Mouse (Mus musculus) frontal cortex, postnatal 10 days (tissue): ENCODE measurements around the gene Frmd4a.

Experiments
- DNase-seq, 2 experiments: peaks; one replicate each; pipeline ENCODE4 v3.0.0; 2022; ENCODE audit warnings: low spot score in 2 of 2, mixed read lengths in 1 of 2

Frmd4a gene

DNA sequence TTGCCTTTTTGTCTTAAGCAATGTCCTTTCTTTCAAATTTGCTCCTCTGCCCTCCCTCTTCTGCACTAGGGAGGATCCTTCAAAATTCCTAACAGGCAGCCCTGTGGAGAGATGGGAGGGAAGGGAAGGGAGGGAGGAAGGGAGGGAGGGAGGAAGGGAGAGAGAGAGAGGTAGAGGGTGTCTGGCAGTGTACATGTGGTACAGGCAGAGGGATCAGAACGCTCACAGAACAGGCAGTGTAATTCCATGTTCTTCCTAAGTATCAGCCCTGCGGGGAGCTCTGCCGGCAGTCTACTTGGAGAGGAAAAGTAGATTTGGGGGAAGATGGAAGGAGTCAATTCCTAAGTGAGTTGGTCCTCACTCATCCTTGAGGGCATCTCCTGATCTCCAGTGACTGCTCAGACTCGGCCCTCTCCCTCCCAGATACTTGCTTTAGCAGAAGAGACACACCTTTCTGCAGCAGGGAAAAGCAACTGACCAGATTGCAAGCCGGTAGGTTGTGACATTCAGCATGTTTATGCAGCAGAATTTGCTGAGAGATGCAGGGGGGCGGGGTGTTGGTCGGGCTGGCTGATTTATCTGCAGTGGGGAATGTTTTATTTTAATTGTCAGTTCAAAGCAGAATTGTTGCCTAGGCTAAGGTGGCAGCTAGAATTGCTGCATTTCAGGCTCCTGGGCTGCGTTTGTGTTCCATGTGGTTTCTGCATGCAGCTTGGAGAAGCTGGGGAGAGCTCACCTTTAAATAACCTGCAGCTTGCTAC is at the start of gene Frmd4a:
Gene Frmd4a, plus strand, starts transcription at position 190 of the 761 bp plus-strand sequence.
- peak in 1 of 2 experiments; percentile 22 for DNase-seq

DNA sequence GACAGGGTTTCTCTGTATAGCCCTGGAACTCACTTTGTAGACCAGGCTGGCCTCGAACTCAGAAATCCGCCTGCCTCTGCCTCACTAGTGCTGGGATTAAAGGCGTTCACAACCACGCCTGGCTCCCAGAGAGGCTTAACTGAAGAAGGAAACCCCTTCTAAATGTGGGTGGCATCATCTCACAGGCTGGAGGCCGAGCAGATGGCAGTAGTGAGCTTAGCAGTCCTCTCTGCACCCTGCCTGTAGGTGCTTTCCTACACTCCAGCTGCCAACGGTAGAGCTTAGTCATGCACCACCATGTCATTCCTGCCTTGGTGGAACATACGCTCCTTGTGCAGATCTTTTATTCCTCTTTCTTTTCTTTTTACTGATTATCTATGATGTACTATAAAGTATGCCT is 28.6 kb upstream of the Frmd4a start:
- DNase-seq, result no peak

DNA sequence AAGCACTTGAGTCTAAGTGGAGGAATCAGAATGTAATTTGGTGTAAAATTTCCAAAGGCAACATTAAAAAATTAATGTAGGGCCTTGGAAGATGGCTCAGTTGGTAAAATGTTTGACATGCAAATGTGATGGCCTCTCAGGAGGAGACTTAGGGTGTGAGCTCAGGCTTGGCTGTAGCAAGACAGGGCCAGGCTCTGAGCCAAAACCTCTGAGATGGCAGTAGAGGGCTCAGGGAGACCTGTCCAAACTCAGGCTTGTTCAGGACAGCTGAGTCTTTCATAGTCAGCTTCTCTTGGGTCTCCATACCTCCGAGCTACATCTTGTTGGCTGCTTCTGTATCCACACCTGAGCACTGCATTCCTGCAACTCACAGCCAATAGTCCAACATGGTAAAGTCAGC is 27.1 kb upstream of the Frmd4a start:
- no peak for DNase-seq

DNA sequence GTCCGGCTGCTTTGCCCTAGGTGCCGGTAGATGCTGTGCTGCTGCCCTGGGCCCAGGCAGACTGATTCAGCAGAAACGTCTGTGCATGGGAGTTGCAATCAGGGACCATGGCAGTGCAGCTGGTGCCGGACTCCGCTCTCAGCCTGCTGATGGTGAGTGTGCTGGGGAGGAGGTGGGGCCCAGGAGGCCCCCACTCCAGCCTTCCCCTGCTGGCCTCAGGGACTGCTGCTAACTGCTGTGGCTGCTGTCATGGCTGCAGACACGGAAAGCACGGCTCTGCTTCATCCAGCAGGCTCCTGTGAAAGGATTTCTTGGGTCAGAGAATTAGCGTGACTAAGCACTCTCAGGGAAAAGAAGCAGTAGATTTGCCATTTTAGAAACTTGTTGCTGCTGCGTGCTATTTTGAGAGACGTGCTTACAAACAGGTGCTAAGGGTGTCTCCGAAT is 937 bp downstream of the Frmd4a start:
- peak; percentile 39 to 44 for DNase-seq

DNA sequence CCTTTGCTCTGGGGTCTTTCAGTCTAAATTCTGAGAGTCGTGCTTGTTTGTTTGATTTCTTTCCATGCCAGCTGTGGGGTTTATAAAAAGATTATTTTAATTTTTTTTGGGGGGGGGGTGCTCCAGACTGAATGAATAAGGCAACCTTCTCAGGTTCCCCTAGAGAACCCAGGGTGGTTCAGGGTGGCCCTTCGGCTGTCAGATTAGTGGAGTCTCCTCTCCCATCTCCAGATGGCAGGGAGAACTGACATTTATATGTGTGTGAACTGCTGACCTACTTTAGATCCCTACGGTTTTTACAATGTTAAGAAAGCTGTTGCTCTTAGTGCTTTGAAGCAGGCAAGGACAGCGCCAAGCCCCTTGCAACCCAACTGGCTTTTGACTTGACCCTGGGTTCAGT is 1.4 kb downstream of the Frmd4a start:
- DNase-seq, result no peak

DNA sequence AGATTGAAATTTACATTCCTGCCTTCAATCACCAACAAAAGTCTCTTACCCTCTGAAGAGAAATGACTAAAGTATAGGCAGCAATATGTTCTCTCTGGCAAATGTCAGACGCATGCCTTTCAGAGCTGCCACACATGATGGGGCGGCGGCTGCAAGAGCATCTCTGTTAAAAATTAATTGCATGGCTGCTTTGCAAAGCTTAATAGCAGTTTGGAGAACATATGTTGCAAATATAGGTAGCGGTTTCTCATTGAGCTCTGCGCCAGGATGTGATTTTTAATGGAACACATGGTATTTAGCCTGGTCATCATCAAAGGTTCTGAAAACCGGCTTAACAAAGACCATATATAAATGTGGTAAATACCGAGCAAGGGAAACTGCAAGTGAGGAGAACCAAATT is 7.4 kb downstream of the Frmd4a start:
- DNase-seq, result no peak

DNA sequence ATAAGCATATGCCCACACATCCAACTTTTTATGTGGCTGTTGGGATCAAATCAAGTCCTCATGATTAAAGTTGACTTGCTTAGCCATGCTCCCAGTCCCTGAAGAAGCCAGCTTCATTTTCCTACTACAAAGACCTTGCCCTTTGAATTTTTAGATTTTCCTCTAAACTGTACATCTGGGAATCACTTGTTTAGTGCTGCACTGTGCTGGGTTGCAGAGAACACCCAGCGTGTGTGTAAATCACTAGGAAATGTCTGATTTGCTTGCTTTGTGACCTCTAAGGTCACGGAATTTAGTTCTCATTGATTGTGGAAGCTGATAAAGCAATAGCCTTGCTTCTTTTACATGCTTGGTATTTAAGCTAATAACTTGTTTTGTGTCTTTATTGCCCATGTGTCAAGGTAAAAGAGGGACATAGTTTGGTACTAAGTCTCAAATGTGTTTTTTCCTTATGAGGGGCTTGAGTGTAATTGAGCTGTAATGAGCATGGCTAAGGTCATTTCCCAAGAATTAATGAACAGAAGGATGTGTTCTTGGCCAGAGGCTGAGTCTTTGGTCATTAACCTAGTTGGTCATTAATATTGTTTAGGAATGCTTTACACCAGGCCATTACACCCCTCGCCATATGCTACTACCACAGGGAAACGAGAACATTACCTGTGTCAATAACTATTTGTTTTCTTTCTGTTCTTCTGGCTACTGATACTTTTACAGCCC is 11.7 kb downstream of the Frmd4a start:
- no peak for DNase-seq

DNA sequence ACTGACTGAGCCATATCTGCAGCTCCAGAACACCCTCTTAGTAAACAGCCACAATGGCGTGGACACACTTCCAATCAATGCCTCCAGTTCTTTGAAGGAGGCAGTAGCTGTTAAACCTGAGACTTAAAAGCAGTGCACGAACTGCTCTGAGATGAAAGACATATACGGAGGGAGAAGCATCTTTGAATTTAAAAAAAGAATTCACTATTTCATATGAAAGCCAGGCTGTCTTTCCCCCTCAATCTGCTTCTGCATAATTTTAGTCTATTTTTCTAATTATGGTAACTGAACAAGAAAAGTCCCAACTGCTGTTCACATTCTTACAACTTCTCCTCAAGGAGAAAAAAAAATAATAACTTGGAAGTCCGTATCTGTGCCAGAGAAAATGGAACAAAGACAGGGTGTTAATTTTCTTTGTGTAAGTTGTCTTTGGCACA is 18.7 kb downstream of the Frmd4a start:
- peak; percentile 11 to 16 for DNase-seq

DNA sequence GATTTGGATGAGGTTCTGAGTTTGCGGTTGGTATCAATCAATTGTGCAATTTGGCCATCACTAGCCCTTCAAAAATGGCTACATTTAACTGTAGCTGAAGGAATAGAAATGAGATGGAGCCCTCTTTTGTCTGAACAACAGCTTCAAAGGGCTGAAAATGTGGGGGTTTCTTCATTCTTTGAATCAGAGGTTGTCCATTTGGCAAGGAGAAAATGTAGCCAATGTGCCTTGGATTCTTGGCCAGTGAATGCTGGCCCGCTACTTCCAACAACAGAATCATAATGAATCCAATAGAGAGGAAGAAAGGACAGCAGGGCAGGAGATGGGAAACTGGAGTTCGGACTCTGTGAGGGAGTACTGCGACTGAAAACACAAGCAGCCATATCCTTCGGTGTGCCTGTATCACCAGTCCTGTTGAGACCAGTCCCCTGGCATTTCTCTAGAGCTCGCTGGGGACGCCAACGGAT is 19.2 kb downstream of the Frmd4a start:
- DNase-seq, result peak; percentile 22 to 31

DNA sequence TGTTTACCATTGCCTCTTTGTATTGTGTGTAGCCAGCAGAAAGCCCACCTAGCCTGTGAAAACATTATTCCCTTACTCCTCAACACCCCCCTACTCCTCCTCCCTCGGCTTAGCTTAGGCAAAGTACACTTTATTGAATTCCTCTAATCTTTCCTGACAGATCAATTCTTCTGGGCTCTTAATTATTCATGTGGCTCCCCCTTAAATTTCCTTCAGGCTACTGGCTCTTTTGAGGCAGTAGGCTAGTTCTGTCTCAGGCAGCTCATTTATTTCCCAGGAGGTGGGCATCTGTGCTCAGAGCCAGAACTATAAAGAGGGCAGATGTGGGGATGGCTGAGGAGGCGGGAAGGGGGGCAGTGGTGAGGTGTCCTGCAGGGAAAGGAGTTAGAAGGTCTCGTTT is 24.5 kb downstream of the Frmd4a start:
- no peak for DNase-seq

DNA sequence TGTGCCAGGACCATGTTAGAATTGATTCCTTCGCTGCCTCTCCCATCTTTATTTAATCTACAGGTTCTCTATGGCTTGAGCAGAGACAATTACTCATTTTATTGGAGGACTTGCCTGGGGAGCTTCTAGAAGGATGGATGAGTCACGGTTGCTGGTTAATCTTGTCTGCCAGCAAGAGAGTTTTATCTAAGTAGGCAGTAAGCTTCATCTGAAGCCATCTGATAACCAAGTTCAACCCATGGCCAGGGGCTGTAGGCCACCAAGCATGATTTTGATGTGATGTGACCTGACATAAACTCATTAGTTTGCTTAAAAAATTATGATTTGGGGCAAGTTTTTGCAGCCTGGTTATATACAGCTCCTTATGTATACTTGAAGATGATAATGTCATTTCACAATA is 38.0 kb downstream of the Frmd4a start:
- DNase-seq, result no peak

DNA sequence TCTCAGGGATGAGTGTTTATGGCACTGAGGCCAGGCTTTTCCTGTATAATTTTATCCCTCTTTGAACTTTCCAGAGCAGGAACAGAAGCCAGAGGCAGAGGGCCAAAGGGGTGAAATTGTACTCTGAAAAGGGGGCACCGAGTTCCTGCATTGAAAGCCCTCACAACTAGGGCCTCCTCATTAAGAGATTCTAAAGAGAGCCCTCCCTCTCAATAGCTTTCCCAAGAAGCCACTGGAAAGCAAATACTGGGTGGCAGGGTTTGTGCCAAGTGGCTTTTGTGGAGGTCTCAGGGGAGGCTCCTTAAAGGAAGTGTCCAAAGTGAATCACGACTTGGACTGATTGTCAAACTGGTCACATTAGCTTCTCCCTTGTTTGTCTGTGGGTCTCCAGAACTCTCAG is 43.2 kb downstream of the Frmd4a start:
- peak; percentile 27 to 41 for DNase-seq

DNA sequence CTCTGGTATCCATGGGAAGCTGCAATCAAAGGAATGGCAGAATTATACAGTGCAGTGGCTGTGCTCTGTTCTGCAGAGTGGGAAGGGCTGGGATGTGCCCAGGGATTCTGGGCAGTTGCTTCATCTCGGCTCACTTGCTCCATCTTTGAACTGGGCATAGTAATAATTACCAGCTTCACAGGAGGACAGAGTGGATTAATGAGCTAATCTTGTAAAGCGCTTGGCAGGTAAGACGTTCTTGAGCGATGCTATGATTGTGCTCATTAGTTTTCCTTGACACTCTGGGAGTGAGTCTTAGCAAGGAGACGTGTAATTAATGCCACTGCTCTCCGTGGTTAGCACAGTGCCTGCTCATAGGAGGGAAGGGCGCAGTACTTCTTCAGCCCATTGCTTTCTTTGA is 54.3 kb downstream of the Frmd4a start:
- DNase-seq, result no peak

DNA sequence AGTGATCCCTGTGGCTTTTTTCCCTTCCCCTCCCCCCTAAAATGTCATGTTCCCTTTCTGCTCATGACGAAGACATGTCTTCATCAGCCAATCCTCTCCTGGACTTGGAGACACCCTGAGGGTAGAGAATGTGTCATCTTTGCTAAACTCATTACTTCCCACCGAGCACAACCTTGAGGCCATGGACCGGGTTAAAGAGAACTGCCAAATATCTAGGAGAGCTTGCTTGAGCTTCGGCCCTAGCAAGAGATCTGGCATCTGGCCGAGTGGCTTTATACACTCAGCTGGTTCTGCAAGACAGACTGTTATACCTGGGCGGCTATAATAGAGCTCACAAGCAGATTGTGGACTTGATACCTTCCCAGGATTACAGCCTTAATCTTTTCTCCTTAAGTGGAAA is 66.4 kb downstream of the Frmd4a start:
- DNase-seq, result no peak

DNA sequence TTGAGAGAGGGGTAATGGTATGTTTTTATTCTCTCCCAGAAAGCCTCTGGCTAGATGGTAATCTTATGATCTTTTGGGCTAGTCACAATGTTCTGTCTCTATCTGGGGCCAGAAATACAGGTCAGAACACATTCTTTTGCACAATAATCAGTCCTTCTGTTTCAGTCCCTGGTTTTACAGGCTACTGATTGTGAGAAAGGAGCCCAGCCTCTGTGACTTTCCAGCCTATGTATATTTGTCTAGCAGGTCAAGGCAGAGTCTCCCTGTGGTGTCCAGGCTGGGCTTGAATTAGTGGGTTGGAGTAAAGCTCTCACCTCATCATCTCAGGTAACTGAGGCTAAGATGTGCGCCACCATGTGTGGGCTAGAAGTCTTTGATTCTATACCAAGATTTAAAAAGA is 80.1 kb downstream of the Frmd4a start:
- DNase-seq, result no peak

DNA sequence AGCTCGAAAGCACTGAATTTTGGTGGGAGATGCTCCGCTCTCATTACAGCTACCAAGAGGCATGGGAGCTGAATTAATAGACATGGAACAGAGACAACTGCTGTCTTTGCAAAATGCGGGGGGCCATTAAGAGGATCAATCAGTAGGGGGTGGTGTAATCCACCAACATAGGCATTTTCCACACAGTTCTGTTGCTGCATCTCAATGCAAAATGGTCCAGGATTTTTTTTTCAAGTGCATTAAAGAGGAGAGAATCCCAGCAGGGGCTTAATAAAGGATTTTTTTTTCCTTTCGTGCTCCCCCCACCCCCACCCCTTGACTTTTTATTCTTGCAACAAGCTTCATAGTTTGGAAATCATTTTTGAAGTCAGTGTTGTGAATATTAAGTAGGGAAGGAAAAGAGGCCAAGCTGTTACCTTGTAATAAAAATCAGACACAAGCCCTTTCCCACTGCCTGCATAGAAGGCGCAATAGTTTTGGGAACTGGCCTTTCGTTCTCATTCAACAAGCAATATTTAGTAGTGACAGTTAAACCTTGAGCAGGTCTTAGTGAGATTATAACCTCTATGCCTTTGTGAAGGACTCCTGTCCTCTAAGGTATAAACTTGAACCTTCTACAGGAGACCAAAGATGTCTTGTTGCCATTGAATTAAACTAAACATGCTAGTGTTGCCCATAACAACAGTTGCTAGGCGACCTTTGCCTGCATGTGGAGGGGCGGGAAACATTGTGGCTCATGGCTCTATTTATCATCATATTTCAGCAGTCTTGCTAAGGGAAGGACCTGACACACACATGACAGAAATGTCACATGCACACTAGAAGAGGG is 81.6 kb downstream of the Frmd4a start:
- DNase-seq, result peak; percentile 25 to 47

DNA sequence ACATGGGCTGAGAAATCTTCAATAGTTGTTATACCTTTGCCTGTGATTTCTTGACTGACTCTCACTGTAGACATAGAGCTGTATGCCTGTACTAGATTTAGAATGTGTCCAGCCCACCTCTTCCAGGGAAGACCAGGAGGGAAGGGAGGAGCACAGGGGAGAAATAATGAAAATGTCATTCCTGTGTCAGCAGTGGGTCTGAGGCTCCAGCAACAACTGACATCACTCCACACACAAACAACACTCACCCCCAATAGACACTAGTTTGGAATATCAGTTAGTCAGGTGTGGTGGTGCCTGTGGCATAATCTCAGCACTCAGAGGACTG is 82.2 kb downstream of the Frmd4a start:
- DNase-seq, result no peak

DNA sequence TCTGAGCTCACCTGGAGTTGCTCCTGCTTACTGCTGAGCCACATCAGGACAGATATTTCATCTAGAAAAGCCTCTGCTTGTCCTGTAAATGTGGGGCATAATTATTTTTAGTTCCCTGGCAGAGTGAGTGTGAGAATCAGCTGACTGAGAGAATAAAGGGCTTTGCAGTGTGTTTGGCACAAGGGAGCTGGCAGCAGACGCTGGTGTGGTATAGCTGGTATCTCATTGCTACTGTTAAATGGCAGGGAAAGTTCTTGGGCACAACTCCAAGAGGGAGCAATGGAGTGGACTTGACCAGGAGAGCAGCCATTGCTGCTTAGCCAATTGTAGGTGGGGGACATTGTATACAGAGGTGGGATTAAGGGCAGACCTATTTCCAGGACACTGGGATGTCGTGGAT is 83.9 kb downstream of the Frmd4a start:
- DNase-seq, result peak; percentile 16 to 28

DNA sequence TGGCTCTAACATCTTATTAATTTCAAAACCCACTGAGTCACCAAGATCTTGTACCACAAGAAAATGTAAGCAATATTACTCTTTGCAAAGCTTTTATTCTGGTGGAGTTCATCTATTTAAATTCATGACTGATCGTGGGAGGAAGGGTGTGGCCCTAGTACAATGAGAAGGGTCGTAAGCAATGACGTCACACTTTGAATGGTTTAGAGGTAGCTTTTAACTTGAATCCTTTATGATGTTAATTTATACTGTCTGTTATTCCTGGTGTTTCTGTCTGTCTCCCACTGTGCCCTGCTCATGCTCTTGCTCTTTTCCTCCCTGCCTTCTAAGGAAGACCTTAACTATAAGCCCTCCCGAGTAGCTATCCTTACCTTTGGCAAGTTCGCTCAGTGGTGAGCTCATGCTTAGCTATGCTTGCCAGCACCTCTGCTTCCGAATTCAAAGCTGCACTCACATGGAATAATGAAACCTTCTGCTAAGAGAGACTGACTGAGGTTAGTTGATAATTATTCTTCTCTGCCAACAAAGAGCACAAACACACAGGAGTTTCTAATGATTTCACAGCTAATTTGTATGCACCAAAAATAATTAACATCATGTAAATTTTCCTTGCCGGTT is 95.9 kb downstream of the Frmd4a start:
- DNase-seq, result no peak

DNA sequence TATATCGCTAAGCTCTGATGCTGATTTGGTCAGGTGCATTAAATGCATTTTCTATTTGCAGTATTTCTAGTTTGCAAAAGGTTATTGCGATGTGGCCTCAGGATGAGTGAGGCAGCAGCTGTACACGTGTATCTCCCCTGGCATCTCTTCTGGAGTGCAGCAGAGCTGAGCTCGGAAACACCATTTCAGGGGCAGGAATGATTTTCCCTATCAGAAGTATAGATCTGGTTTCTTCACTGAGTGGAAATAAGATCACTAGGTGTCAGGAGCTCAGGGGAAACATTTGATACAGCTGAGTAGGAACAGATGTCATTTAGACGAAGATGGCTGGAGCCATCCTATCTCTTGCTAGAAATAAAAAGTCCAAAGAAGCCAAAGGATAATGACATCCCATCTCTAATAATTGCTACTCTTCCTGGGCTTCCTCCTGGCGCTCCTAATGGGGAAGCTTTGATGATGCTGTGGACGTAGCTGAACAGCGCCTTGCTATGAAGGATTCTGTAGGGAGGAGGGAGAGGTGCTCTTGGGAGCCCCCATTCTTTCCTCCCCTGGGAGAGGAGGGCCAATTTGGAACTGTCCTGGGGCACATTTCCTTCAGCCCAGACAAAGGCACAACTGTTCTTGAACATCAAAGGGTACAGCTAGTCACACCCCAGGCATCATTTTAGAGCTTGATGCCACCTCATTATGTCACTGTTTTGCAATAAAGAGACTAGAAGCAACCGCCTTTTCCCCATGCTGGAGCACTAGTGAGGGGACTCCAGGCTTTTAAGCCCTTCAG is 102.4 kb downstream of the Frmd4a start:
- DNase-seq, result no peak

DNA sequence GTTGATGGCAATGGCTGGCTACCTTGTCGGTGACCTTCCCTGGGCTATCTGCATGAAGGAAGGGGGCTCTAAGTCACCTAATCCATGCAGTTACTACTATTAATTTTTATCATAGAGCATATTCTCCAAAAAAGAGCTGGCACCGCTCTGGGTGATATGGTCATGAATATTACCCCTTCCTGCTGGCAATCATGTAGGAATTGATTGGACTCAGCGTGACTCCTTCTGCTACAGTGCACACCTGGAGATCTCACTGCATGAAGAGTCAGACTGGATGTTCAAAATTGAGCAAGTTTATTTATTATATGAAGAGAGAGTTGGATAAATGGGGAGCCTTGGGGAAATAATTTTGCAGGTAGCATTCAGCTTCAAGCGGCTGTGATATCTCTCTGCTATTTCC is 113.7 kb downstream of the Frmd4a start:
- no peak for DNase-seq
